Mouse (Mus musculus): ENCODE measurements around the gene Ube2v1. TPM values are rescaled to one million over a fixed set of nuclear protein-coding genes. Genes with fewer than 3 reads are reported as not detected.
A peak's percentile ranks its signal among the peaks of the same experiment; 100 is the strongest.

Gene Ube2v1
- 58.0 and 89.8 TPM in 2 replicates for polyA plus RNA-seq (2012; rRNA removed)

DNA sequence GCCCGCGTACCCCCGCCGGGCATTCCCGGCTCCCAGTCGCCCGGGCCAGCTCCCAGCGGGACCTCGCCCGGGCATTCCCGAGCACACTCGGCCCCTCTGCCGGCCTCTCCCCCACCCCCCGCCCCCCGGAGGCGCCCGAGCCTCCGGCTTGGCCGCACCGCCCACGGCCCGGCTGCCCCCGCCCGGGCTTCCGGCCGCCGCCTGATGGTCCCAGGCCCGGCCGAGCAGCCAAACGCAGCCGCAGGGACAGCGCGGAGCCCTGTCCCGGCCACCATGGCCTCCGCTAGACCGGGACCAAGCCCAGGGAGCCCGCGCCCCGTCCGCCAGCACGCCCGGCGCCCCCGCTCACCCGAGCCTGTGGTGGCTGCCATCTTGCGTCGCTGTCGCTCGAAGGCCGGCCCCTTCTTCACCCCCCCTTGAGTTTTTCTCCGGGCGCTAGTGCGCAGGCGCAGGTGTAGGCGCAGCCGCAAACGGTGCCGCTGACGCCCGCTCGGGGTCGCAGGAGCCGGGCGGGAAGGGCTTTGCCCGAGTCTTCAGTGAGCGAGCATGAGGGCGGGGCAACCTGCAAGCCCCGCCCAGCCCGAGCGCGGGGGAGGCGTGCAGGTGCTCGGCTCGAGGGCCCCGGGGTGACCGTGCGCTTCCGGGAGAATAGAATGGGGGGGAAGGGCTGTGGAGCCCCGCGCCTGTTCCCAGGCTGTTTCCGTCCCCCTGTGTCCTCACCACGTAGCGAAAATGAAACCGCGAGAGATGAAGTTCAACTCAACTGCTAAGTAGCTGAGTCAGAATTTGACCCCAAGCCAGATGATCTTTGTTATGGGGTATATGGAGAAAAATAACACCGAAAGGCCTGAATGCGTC, at the start of gene Ube2v1:
TSS of gene Ube2v1 (minus strand) at position 505 of the 858 bp plus-strand sequence.
- 1% methylated on average over 85 of the region's 87 CpGs for WGBS
- peak within 1 kb of the TSS; percentile 94 for H3K27ac ChIP-seq (ENCODE audit: insufficient read depth, low read depth, low read length)

GRCm38 (mm10) chr2:167680657-167681056, 48.8 kb upstream of the Ube2v1 start:
- Histone ChIP-seq H3K4me3 (ENCODE audit: low read depth, low read length) (no peak overlapping the region), H3K36me3 (ENCODE audit: control insufficient read depth, insufficient read depth, low read length) (no peaks in the 10 kb centered on the region), H3K4me1 (ENCODE audit: control insufficient read depth, insufficient read depth, insufficient read length, low read length) (peaks cover 2% of the 10 kb centered on the region; the same call in 1 of the 2 replicates), H3K27me3 (ENCODE audit: control insufficient read depth, insufficient read depth, low read length) (no peaks in the 10 kb centered on the region), H3K27ac (ENCODE audit: insufficient read depth, low read depth, low read length) (no peak overlapping the region)
- 49% methylated on average over 5 of the region's 5 CpGs for whole genome bisulfite sequencing
- peak; percentile 54; the same call in 1 of the 2 replicates for TF ChIP-seq CTCF (IDR thresholded peaks at IDR 0.05; ENCODE audit: extremely low read depth, insufficient read length, insufficient replicate concordance, low read depth, low read length)
- TF ChIP-seq POLR2A (IDR thresholded peaks at IDR 0.05; ENCODE audit: low read depth, low read length), result no peak

More for the DNA sequence above, at the start of gene Ube2v1:
- TF ChIP-seq CTCF (IDR thresholded peaks at IDR 0.05; ENCODE audit: extremely low read depth, insufficient read length, insufficient replicate concordance, low read depth, low read length), result no peak
- peak; percentile 68 for TF ChIP-seq POLR2A (IDR thresholded peaks at IDR 0.05; ENCODE audit: low read depth, low read length)
- Histone ChIP-seq H3K27me3 (ENCODE audit: control insufficient read depth, insufficient read depth, low read length) (no peaks in the 10 kb centered on the region), H3K4me3 (ENCODE audit: low read depth, low read length) (peak within 1 kb of the TSS; percentile 86), H3K36me3 (ENCODE audit: control insufficient read depth, insufficient read depth, low read length) (peaks cover 6% of the 10 kb centered on the region; the same call in 1 of the 2 replicates), H3K4me1 (ENCODE audit: control insufficient read depth, insufficient read depth, insufficient read length, low read length) (peaks cover 35% of the 10 kb centered on the region)

- Histone ChIP-seq H3K27ac (ENCODE audit: insufficient read depth, low read depth, low read length) (no peak overlapping the region), H3K4me3 (ENCODE audit: low read depth, low read length) (no peak overlapping the region), H3K4me1 (ENCODE audit: control insufficient read depth, insufficient read depth, insufficient read length, low read length) (peaks cover 2% of the 10 kb centered on the region; the same call in 1 of the 2 replicates), H3K27me3 (ENCODE audit: control insufficient read depth, insufficient read depth, low read length) (no peaks in the 10 kb centered on the region), H3K36me3 (ENCODE audit: control insufficient read depth, insufficient read depth, low read length) (no peaks in the 10 kb centered on the region)
- TF ChIP-seq POLR2A (IDR thresholded peaks at IDR 0.05; ENCODE audit: low read depth, low read length) (0 out of 2 replicates have a peak, but pooled peaks have one; percentile 29), CTCF (IDR thresholded peaks at IDR 0.05; ENCODE audit: extremely low read depth, insufficient read length, insufficient replicate concordance, low read depth, low read length) (peak; percentile 96)
- WGBS, result 2% methylated on average over 13 of the region's 13 CpGs
Observed at GRCm38 (mm10) chr2:167679902-167680430, 48.1 kb upstream of the Ube2v1 start.

- TF ChIP-seq CTCF (IDR thresholded peaks at IDR 0.05; ENCODE audit: extremely low read depth, insufficient read length, insufficient replicate concordance, low read depth, low read length) (peak; percentile 53; the same call in 1 of the 2 replicates), POLR2A (IDR thresholded peaks at IDR 0.05; ENCODE audit: low read depth, low read length) (no peak)
- peaks cover 2% of the 10 kb centered on the region; the same call in 1 of the 2 replicates for H3K4me1 ChIP-seq (ENCODE audit: control insufficient read depth, insufficient read depth, insufficient read length, low read length)
- no peaks in the 10 kb centered on the region for H3K36me3 ChIP-seq (ENCODE audit: control insufficient read depth, insufficient read depth, low read length)
- 61% methylated on average over 5 of the region's 5 CpGs for WGBS
- no peaks in the 10 kb centered on the region for H3K27me3 ChIP-seq (ENCODE audit: control insufficient read depth, insufficient read depth, low read length)
- H3K27ac ChIP-seq (ENCODE audit: insufficient read depth, low read depth, low read length), result no peak overlapping the region
- H3K4me3 ChIP-seq (ENCODE audit: low read depth, low read length), result no peak overlapping the region
Observed at GRCm38 (mm10) chr2:167678600-167678999, 46.7 kb upstream of the Ube2v1 start.

- no peak overlapping the region for H3K27ac ChIP-seq (ENCODE audit: insufficient read depth, low read depth, low read length)
- peaks cover 17% of the 10 kb centered on the region for H3K4me1 ChIP-seq (ENCODE audit: control insufficient read depth, insufficient read depth, insufficient read length, low read length)
- TF ChIP-seq POLR2A (IDR thresholded peaks at IDR 0.05; ENCODE audit: low read depth, low read length), result no peak
- peak; percentile 76; the same call in 1 of the 2 replicates for TF ChIP-seq CTCF (IDR thresholded peaks at IDR 0.05; ENCODE audit: extremely low read depth, insufficient read length, insufficient replicate concordance, low read depth, low read length)
- WGBS, result 40% methylated on average over 14 of the region's 14 CpGs
- no peaks in the 10 kb centered on the region for H3K36me3 ChIP-seq (ENCODE audit: control insufficient read depth, insufficient read depth, low read length)
- no peaks in the 10 kb centered on the region for H3K27me3 ChIP-seq (ENCODE audit: control insufficient read depth, insufficient read depth, low read length)
- no peak overlapping the region for H3K4me3 ChIP-seq (ENCODE audit: low read depth, low read length)
Observed at GRCm38 (mm10) chr2:167675120-167675909, 43.4 kb upstream of the Ube2v1 start.

DNA sequence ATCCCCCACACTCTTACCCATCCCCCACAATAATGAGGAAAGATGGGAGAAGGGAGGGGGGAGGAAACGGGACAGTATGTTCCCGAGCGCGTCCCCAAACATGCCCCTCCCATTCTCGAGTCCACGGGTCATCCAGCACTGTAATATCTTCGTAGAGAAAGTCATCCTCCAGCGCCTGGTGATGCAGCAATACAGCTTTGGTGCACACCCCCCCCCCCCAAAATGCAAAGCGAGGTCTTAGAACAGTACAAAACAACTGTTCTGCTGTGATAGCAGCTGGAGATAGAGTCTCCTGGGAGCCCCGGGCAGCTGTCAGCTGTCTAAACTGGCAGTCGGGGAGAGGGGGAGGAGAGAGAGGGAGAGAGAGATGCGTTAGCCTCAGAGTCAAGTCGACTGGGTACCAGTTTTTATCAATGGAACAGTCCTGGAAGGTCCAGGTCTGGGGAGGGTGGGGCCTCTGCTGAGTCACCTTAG, 40.4 kb upstream of the Ube2v1 start:
- H3K4me1 ChIP-seq (ENCODE audit: control insufficient read depth, insufficient read depth, insufficient read length, low read length), result peaks cover 15% of the 10 kb centered on the region
- no peak for TF ChIP-seq CTCF (IDR thresholded peaks at IDR 0.05; ENCODE audit: extremely low read depth, insufficient read length, insufficient replicate concordance, low read depth, low read length)
- TF ChIP-seq POLR2A (IDR thresholded peaks at IDR 0.05; ENCODE audit: low read depth, low read length), result no peak
- 26% methylated on average over 13 of the region's 13 CpGs for WGBS
- no peak overlapping the region for H3K4me3 ChIP-seq (ENCODE audit: low read depth, low read length)
- no peak overlapping the region for H3K27ac ChIP-seq (ENCODE audit: insufficient read depth, low read depth, low read length)
- no peaks in the 10 kb centered on the region for H3K27me3 ChIP-seq (ENCODE audit: control insufficient read depth, insufficient read depth, low read length)
- no peaks in the 10 kb centered on the region for H3K36me3 ChIP-seq (ENCODE audit: control insufficient read depth, insufficient read depth, low read length)
